Mouse (Mus musculus) cerebral cortex, adult 2 months (tissue): ENCODE results near the gene Gbf1.

Experiments
- WGBS: fragments of 180-500 bp; shearing (Covaris S2); methylation state at CpG from one replicate; pipeline ENCODE4 v1.1.7; 2018; 5-methylcytosine and 5-hydroxymethylcytosine counted together

The Gbf1 gene

GRCm38 (mm10) chr19:46152127-46152803 lies at the start of gene Gbf1:
Gbf1 (plus strand) TSS chr19:46152509.
- under 1% methylated on average over 37 of the region's 37 CpGs for WGBS

- WGBS = 68% methylated on average over 6 of the region's 6 CpGs
These were observed 48.7 kb upstream of the Gbf1 start for GRCm38 (mm10) chr19:46103437-46104186.

- WGBS = 88% methylated on average over 2 of the region's 2 CpGs
These were observed 48.1 kb upstream of the Gbf1 start for GRCm38 (mm10) chr19:46104187-46104557.

- 83% methylated on average over 2 of the region's 2 CpGs for WGBS
These were observed 42.1 kb upstream of the Gbf1 start for GRCm38 (mm10) chr19:46110214-46110613.

GRCm38 (mm10) chr19:46110781-46111180 lies 41.5 kb upstream of the Gbf1 start:
- 89% methylated on average over 5 of the region's 5 CpGs for WGBS

- 70% methylated on average over 4 of the region's 4 CpGs for WGBS
These were observed 37.7 kb upstream of the Gbf1 start for GRCm38 (mm10) chr19:46114617-46115016.

GRCm38 (mm10) chr19:46119458-46119857 lies 32.9 kb upstream of the Gbf1 start:
- WGBS = 97% methylated on average over 3 of the region's 3 CpGs

GRCm38 (mm10) chr19:46120872-46121271 lies 31.4 kb upstream of the Gbf1 start:
- WGBS = 82% methylated on average over 6 of the region's 6 CpGs

GRCm38 (mm10) chr19:46123876-46124275 lies 28.4 kb upstream of the Gbf1 start:
- WGBS = 84% methylated on average over 3 of the region's 3 CpGs

- whole genome bisulfite sequencing = 86% methylated on average over 4 of the region's 4 CpGs
These were observed 26.0 kb upstream of the Gbf1 start for GRCm38 (mm10) chr19:46126301-46126700.

- WGBS = 86% methylated on average over 6 of the region's 6 CpGs
These were observed 22.6 kb upstream of the Gbf1 start for GRCm38 (mm10) chr19:46129737-46130136.

- WGBS = 8% methylated on average over 8 of the region's 8 CpGs
These were observed 21.0 kb upstream of the Gbf1 start for GRCm38 (mm10) chr19:46131283-46131682.

- 3% methylated on average over 31 of the region's 31 CpGs for WGBS
These were observed 20.4 kb upstream of the Gbf1 start, which contains the start of gene Elovl3 for GRCm38 (mm10) chr19:46131694-46132525. Elovl3 (plus strand) TSS chr19:46131897.

- WGBS = 37% methylated on average over 6 of the region's 6 CpGs
These were observed 19.7 kb upstream of the Gbf1 start for GRCm38 (mm10) chr19:46132577-46132976.

GRCm38 (mm10) chr19:46135297-46135696 lies 17.0 kb upstream of the Gbf1 start:
- WGBS = under 1% methylated on average over 12 of the region's 12 CpGs

GRCm38 (mm10) chr19:46135789-46136638 lies 16.3 kb upstream of the Gbf1 start:
- WGBS = 1% methylated on average over 79 of the region's 79 CpGs

- 6% methylated on average over 49 of the region's 49 CpGs for WGBS
These were observed 15.4 kb upstream of the Gbf1 start for GRCm38 (mm10) chr19:46136639-46137580.

GRCm38 (mm10) chr19:46140324-46140723 lies 12.0 kb upstream of the Gbf1 start:
- 91% methylated on average over 2 of the region's 2 CpGs for WGBS

- WGBS = 60% methylated on average over 6 of the region's 6 CpGs
These were observed 11.2 kb upstream of the Gbf1 start for GRCm38 (mm10) chr19:46141091-46141490.
